Mouse (Mus musculus): ENCODE measurements around the gene Ndufb4.
"Not testable (repeated sequence)": the region's sequence is repeated elsewhere in the genome, so short reads cannot be mapped to it uniquely, and the experiment has no call there.

Ndufb4 gene

DNA sequence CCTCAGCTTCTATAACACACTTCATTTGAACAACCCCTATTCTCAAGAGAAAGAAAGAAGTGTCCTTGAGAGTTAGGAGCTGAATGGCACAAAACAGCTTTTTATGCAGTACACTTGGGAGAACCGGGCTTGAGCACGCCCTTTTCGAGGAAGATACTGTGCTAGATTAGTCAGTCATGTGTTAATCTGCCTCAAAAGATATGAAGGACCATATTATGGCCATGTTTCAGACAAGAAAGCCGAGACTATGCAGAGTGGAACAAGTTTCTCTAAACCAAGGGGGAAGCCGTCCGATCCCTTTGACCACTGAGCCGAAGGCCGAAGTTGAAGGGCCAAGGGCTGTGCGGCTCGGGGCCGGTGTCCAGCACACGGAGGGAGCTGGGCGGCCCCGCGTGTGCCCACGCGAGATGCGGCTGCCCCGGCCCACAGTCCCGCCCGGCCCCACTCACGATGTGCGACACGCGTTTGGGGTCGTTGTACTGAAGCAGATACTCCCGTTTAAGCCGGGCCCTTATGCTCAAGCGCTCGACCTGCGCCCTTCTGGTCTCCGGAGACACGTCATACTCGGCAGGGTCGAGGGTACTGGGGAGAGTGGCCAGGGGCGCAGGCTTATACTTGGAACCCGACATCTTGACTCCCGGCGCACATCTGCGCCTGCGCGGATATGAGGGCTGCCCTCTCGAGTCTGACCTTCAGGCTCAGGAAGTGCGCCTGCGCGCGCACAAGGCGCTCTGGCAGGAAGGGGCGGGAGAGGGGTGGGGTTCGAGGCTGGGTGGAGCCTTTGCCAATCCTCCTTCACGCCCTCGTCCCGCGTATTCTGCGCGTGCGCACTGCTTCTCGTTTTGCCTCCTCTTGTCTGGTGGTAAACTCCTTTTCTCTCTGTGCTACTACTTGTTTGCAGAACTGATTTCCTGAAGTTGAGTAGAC lies at the start of gene Ndufb4:
Gene Ndufb4 (minus strand): TSS at position 723 of the 927 bp plus-strand sequence.
- DNase-seq (ENCODE audit: low spot score): peak; percentile 95

DNA sequence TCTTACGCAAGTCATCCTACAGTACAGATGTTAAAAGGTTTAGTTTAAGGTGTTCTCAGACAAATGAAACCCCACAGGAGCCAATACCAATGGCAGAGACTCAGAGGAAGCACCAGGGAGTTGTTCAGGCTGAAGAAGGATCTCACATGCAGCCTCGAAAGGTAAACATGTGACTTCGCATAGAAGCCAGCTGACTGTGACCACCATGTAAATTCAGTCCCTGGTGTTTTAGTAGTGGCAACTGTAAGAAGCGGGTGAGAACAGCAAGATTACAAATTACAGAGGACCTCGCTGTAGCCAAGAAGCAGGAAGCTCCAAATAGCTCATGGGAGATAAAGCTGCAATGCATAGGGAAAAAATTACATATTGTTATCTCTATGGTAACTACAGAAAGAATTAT lies 49.6 kb upstream of the Ndufb4 start:
- no peak for DNase-seq (ENCODE audit: low spot score)

DNA sequence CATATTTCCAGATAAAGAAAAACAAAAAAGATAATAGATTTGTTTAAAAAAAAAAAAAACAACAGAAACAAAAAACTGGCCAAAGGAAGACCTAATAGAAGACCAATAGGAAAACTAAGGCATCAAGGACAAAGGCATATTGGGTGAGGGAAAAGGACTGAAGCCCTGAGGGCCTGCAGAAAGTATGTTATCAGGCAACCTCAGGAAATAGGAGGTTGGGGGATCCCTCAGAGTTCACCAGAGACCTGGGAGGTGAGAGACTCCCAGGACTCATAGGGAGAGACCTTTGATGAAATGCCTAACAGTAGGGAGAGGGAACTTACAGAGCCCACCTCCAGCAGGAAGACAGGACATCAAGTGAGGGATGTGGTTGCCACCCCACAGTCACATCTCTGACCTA lies 45.8 kb upstream of the Ndufb4 start:
- not testable (repeated sequence) for DNase-seq (ENCODE audit: low spot score)

DNA sequence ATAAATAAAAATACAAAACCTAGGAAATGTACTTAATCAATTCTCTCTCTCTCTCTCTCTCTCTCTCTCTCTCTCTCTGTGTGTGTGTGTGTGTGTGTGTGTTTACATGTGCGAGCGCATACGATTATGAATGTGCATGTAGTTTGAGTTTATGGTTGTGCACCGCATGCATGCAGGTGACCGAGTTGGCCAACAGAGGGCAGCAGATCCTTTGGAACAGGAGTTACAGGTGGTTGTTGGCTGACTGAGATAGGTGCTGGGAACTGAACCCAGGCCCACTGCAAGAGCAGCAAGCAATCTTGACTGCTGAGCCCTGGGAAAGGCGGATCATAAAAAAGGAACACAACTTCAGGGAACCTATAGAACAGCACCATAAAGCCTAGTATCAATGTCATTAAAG lies 44.5 kb upstream of the Ndufb4 start:
- no peak for DNase-seq (ENCODE audit: low spot score)

DNA sequence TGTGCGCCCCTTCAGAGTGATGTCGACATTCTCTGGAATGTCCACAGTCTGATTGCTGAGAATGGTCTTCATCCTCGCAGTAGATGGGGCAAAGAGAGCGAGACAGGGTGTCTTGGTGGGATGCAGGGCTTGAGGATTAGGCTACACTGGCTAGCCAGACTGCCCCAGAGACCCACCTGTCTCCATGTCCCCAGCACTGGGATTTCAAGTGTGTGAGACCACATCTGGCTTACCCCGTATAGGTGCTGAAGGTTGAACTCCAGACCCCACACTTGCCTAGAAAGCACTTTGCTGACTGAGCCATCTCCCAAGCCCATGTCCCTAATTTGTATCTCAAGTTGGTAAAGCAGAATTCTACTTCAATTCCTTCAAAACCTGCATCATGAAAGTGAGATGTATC lies 43.0 kb upstream of the Ndufb4 start:
- DNase-seq (ENCODE audit: low spot score): no peak

DNA sequence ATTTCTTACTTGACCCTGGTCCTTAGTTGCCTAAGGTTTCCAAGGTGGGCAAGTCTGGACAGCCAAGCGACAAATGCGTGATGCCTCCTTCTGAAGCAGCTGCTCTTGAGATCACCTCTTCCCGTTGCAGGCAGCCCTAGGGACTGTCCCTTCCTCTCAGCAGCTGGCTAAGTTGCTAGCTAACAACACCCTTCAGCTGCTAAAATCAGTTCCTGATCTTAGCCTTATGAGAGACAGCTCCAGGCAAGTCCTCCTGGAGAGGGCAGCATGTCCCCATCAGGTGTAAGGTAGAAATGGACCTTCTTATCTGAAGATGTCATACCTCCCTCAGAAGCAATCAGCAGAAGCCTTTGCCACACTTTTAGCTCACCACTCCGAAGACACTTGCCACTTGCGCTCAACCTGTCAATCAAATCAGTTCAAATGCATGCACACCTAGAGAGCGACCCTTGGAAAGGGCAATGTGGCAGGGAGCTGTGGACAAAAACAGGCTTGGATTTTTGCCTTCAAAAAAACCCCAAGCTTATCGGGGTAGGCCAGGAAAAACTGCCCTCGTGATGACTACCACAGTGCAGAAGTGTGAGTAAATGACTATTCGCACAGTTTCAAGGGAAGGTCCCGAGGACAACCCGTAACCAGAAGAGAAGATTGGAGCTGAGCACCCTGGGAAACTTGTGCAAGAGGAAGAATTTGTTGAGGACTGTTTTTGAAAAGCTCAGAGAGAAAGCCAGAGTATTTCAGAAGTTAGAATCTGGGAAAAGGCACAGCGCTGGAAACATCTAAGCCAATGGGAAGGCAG lies 36.9 kb upstream of the Ndufb4 start:
- DNase-seq (ENCODE audit: low spot score): no peak

DNA sequence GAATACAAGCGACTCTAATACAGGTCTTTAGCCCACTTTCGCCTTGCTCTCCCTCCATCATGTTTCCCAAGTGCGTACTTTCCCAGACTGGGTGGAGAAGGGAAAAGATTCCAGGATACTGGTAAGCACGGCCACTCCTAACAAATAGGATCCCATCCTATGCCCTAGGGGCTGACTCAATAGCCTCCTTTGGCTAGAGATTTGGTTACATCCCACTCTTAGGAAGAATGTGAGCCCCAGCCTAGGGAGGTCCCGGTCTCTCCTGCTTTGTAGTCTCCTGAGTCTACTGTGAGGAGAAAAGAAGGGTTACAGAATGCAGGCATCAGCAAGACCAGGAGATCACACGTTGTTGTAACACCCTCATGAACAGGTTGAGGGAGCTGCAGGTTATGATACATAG lies 36.2 kb upstream of the Ndufb4 start:
- no peak for DNase-seq (ENCODE audit: low spot score)

DNA sequence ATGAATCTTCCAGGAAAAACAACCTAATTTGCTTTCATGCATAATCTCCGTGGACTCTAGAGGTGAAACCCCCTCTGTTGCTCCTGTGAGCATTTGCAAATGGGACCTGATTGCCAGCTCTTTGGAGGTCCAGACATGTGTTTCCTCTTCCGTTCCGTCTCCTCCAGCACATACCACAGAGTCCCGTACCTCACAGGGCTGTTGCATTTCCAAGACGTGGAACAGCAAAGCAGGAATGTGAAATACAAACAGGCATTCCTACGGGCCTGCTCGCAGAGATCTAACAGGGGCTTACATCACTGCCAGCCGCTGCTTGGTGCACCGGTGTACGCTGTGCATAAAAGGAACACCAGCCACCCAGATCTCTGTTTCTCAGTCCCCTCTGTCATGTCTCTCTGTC lies 35.7 kb upstream of the Ndufb4 start:
- DNase-seq (ENCODE audit: low spot score): no peak

DNA sequence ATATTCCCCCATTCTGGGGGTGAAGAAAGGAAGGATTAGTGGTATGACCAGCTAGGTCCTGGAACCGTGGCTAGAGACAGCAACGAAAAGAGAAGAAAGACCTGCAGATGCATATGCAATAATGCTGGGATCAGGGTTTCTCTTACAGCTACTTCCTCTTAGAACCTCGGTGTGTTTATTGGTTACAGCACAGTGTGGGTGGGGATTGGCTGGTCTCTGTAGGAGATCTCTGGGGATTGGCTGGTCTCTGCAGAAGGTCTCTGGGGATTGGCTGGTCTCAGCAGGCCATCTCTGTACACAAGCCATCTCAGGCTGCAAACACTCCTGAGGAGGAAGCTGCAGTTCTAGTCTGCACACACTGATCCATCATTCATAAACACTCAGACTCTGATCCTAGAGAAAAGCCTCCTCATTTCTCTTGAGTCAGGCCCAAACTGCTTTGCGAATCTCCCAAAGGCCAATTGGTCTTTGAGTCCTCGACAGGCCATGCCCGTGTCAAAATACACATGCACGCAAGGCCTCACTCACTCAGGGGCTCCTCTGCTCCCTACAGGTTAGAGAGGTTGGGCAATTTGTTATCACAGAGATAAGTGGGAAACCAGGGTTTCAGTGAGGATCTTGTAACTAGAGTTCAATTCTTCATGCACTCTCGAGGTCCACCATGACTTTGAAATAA lies 35.1 kb upstream of the Ndufb4 start:
- DNase-seq (ENCODE audit: low spot score): peak; percentile 66

DNA sequence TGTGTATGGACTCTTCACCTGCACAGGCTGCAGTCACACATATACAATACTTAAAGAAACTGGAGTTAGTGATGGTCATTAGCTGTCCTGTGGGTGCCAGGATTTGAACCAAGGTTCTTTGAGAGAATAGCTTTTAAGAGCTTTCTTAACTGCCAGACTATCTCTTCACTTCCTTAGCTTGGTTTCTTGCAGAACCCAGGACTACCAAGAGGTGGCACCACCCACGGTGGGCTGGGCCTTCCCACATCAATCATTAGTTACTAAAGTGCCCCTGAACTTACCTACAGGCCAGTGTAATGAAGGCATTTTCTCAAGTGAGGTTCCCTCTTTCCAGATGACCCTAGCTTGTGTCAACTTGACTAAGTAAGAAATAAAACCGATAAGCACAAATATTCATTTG lies 33.9 kb upstream of the Ndufb4 start:
- peak; percentile 10 for DNase-seq (ENCODE audit: low spot score)

DNA sequence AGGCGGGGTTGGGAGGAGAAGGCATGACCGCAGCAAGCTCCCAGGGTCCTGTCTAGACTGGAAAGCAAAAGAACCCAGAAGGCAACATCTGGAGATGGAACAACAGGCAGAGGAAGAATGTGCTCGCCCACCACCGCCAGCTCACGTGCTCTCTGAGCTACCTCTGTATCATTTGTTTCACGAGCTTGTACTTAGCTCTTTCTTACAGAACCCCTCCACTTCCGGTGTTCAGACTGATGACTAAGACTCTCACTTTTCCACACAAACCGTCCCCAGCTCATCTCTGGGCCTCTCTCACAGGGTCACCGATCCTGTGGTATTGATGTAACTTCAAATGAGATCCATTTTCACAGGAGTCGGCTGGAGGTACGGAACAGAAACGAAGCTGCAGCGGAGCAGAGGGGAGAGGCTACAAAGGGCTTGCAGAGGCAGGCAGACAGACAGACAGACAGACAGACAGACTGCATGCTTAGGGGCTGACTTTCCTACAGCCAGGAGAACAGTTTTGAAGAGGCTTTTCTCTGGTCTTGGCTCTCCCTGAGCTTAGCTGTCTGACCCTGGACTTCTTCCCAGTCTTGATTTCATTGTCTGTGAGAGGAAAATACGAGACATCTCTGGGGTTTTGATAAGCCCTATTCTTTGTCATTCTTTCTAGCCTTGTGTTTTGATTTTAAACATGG lies 33.2 kb upstream of the Ndufb4 start:
- DNase-seq (ENCODE audit: low spot score): no peak

DNA sequence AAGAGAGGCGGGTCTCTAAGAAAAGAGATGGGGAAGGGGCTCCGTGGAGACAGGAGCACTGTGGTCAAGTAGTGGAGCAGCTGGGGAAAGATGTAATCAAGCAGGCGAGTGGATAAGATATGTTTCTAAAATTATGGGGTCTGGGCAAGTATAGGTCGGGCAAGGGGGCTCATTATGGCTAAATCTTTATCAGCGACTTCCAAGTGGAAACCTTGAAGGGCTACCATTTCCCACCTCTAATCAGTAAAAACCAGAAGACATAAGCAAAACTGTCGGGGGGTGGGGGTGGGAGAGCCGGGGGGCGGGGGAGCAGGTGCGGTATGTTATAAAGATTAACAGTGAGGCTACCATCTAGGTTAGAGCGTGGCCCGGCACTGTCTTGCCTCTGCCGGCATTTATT lies 32.6 kb upstream of the Ndufb4 start:
- no peak for DNase-seq (ENCODE audit: low spot score)

DNA sequence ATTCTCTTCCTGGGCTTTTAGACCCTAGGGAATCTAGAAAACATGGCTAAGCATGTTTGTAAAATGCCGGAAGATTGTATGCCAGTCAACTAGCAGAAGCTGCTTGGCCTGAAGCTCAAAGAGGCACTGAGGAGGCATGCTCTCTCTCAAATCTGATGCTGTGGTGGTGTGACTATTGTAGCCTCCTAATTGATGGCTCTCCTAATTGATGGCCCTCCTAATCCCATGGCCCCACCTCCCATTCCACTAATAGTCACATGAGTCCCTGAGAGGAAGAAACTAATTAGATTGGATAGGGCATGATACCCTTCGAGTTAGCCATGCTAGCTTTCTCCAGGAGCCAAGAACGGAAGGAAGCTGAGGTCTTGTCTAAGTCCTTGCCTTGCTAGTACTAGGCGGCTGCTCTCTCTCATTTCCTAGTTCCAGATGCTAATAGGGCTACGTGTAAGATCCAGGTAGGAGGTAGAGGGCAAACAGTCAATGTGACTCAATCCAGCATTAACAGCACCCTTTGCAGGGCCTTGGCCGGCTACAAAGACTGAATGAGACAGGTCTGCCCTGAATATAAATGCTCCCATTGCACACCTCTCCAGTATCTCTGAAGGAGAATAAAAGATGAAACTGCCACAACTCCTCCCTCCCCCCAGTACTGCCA lies 31.8 kb upstream of the Ndufb4 start:
- no peak for DNase-seq (ENCODE audit: low spot score)

DNA sequence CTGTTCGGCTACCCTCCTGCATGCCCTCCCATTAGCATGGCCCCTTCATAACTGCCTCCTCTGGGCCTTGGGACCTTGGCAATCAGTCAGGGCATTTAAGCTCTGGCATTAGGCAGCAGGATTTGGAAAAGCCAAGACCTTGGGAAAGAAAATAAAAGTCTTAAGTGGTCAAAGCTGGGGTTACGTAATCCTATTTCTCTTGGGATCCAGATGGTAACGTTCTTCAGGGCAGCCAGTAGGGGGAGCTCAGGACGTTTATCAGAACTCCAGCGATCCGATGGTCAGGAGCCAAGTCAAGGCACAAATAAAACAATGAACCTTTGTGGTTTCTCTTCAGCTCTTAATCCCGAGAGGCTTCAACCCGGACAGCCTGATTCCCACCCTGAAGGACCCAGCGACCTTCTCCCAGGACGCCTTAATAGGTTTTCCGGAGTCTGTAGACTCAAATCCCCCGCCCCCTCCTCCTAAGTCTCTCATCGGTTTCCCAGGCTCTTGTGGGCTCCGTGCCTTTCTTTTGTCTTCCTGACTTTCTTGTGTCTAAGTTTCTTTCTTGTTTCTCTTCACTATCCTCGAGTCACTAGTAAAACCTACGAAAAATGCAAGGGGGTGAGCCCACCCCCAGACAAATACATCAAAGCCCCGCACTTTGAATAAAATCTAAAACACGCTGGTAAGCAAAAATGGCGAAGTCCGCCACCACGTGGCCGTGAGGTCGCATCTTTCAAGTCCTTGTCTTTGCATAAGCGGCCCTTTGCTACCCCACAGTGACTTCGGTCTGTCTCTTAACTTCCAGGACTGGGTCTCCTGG lies 30.6 kb upstream of the Ndufb4 start:
- DNase-seq (ENCODE audit: low spot score): peak; percentile 89

DNA sequence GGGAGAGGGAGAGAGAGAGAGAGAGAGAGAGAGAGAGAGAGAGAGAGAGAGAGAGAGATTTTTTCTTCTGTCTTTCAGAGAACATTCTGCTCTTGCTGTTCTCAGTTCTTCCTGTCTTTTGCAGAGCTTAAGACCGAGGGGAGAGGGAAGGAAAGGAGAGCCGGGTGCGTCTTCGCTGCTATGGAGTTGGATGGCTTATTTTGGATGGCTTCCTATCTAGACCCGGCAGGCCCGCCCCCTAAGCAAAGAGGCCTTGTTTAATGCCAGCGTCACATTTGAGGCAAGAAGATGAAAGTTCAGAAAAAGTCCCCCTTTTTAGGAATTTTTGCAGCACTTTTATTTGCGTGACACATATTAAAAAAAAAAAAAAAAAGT lies 30.0 kb upstream of the Ndufb4 start:
- peak; percentile 27 for DNase-seq (ENCODE audit: low spot score)

DNA sequence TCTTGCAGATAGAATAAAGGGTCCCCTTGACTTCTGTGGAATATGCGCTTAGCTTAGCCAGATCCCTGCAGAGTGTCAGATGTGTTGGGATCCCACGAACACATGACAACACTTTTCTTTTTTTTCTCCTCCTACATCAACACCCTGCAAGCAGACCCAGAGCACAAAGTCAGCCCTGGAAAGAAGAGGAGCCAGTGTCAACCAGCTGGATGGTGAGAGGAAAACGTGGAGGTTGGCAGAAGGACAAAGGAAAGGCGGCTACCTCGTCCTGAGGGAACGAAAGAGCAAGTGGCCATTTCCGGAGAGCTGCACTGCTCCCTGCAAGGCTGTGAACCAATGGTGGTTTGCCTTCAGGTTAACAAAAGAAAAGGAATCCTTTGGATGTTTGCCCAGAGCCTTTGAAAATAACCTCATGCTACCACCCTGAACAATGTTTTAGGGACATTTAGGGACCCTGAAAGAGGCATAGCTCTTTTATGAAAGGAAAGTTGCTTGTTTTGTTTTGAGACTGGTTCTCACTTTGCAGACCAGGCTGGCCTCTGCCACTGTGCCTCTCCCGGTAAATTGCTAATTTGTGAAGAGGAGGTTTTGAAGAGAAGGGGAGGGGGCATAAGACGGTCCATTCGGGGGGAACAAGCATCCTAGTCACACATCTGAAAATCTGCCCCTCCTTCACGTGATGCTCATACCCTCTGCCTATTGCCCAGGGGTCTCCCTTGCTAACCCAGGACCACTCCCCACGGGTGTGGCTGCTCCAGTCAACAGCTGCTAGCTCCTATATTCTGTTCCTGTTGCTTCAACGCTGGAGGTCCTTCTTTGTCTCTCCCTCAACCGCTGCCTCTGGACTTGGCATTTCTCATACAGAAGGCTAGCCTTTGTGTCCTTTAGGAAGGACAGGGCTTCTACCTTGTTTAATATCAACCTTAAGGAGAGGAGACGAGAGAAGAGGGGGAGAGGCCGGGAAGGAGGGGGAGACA lies 29.2 kb upstream of the Ndufb4 start:
- peak; percentile 8 for DNase-seq (ENCODE audit: low spot score)

DNA sequence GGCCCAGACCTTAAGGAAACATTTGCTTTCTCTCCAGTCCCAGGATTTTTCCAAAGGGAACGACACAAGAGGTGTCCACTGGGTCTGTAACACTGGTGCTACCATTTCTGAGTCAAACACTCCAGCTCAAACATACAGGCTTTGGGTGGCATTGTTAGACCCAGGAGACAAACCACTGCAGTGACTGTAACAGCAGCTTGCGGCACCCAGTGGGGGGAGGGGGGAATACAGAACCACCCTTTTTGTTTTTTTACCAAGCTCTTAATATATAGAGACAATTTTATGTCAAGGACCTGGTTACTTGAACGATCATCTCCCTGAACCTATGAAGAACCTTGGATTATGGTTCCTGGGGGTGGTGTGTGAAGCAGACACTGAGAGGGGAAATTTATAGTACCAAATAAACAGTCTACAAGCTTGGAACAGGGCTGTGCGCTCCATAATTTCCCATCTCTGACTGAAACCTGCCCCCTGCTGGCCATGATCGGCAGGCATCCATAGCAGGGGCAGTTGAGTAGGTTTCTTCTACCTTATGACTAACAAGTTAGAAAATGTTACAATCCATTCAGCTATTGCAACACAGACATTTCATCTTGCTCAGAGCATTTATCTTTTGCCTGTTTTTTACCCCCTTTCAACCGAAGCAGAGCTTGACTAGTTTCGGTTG lies 28.2 kb upstream of the Ndufb4 start:
- peak; percentile 87 for DNase-seq (ENCODE audit: low spot score)

DNA sequence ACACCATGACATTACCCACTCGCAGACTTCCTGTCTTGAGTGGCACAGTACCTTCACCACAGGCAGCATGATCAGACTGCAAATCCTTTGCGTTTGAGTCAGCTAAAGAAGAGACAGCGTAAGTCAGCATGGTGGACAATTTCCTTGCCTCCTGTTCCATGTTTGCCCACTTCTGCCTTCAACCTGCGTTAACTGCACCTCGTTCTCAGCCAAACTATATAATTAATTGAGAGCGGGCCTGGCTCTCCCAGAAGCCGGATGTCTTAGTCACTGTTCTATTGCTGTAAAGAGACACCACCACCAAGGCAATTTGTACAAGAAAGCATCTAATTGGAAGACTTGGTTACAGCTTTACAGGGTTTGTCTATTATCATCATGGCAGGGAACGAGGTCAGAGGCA lies 26.6 kb upstream of the Ndufb4 start:
- DNase-seq (ENCODE audit: low spot score): no peak

DNA sequence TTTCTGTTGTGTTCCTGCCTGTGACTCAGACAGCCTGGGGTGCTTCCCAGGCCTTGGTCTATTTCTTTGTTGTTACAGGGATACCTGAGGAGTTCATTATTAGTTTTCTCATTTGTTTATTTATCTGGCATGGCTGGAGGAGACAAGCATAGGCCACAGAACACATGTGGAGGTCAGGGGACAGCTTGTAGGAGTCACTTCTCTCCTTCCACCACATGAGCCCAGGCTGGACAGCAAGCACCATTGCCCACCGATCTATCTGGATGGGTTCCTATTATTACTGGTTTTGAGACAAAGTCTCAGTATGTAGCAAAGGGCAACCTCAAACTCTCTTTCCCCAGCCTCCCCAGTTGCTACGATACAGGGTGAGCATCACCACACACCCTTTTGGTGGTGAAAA lies 26.0 kb upstream of the Ndufb4 start:
- DNase-seq (ENCODE audit: low spot score): no peak

Data from lung, postnatal 25 days (tissue).